Mouse (Mus musculus) forebrain, embryonic 11.5 days (tissue): ENCODE results near the gene Zfp97. TPM values are rescaled to one million over a fixed set of nuclear protein-coding genes. Genes with fewer than 3 reads are reported as not detected.
"Not testable (repeated sequence)": the region's sequence is repeated elsewhere in the genome, so short reads cannot be mapped to it uniquely, and the experiment has no call there.

Experiments used
- ATAC-seq: fragments of 200-750 bp; cut with Nextera tagmentation; replicated peaks from 2 replicates; pipeline ENCODE4 v1.8.0; 2017; ENCODE audit warnings: moderate TSS enrichment; ENCODE audit not compliant: low FRiP score
- DNase-seq: peaks from one replicate; pipeline ENCODE4 v3.0.0-alpha.2; 2017; ENCODE audit warnings: low spot score
- H3K27ac ChIP-seq: fragments of 300-500 bp; sonication (generic); 2 replicates; pipeline ENCODE4 v1.5.1; 2014; ENCODE audit warnings: low read depth, low read length
- H3K27me3 ChIP-seq: fragments of 300-500 bp; sonication (generic); 2 replicates; pipeline ENCODE4 v1.6.1; 2014; ENCODE audit warnings: mild to moderate bottlenecking, low read length, mixed read lengths; ENCODE audit not compliant: control insufficient read depth, insufficient read depth
- H3K36me3 ChIP-seq: fragments of 300-500 bp; sonication (generic); 2 replicates; pipeline ENCODE4 v1.6.1; 2014; ENCODE audit warnings: mild to moderate bottlenecking, low read length, moderate library complexity, mixed read lengths; ENCODE audit not compliant: control insufficient read depth, insufficient read depth
- H3K4me1 ChIP-seq: fragments of 300-500 bp; sonication (generic); replicated peaks from 2 replicates; pipeline ENCODE4 v1.6.1; 2014; ENCODE audit warnings: low read length, mixed read lengths; ENCODE audit not compliant: control insufficient read depth, insufficient read depth
- H3K4me2 ChIP-seq: fragments of 300-500 bp; sonication (generic); 2 replicates; pipeline ENCODE4 v1.6.1; 2014; ENCODE audit warnings: low read depth, mild to moderate bottlenecking, low read length, moderate library complexity, mixed read lengths; ENCODE audit not compliant: severe bottlenecking
- H3K4me3 ChIP-seq: fragments of 300-500 bp; sonication (generic); 2 replicates; pipeline ENCODE4 v1.5.1; 2014; ENCODE audit warnings: low read depth, low read length
- H3K9ac ChIP-seq: fragments of 300-500 bp; sonication (generic); 2 replicates; pipeline ENCODE4 v1.6.1; 2014; ENCODE audit warnings: low read length
- H3K9me3 ChIP-seq: fragments of 300-500 bp; sonication (generic); 2 replicates; pipeline ENCODE4 v1.6.1; 2016; ENCODE audit warnings: low read length, mixed read lengths; ENCODE audit not compliant: control insufficient read depth
- WGBS: fragments of 180-500 bp; shearing (Covaris S2); extraction: QIAGEN DNeasy Blood & Tissue Kit; methylation state at CpG from one replicate; pipeline ENCODE4 v1.1.7; 2014; 5-methylcytosine and 5-hydroxymethylcytosine counted together
- polyA plus RNA-seq: library from polyadenylated mRNA; unstranded; fragments of >200 nt; fragmentation: Nextera tagmentation; extraction: Ambion mirVana; gene quantifications from 2 replicates; pipeline ENCODE4 v1.2.1, GENCODE M21; 2014

Zfp97 gene
- 5.2 and 5.5 TPM in 2 replicates for polyA plus RNA-seq

- no CpG with 5 or more reads among the region's 8 CpGs for WGBS
- H3K4me1 ChIP-seq, H3K27ac ChIP-seq, H3K9me3 ChIP-seq, DNase-seq, H3K4me3 ChIP-seq, H3K36me3 ChIP-seq, H3K9ac ChIP-seq, H3K4me2 ChIP-seq, H3K27me3 ChIP-seq: not testable (repeated sequence)
- peak; percentile 99 for ATAC-seq
These were observed at the start of gene Zfp97 for GRCm38 (mm10) chr17:17120830-17121502. Zfp97 (plus strand) TSS chr17:17121415.

GRCm38 (mm10) chr17:17178757-17179413, 57.7 kb downstream of the Zfp97 start:
- H3K4me1 ChIP-seq, H3K27me3 ChIP-seq, H3K4me3 ChIP-seq, H3K27ac ChIP-seq, H3K9me3 ChIP-seq, H3K9ac ChIP-seq, DNase-seq, H3K4me2 ChIP-seq, H3K36me3 ChIP-seq: not testable (repeated sequence)
- WGBS, result no CpG with 5 or more reads among the region's 8 CpGs
- ATAC-seq, result peak; percentile 100

- H3K9ac ChIP-seq, H3K36me3 ChIP-seq, H3K9me3 ChIP-seq, H3K4me1 ChIP-seq, DNase-seq, H3K4me3 ChIP-seq, H3K27ac ChIP-seq, H3K27me3 ChIP-seq, ATAC-seq, H3K4me2 ChIP-seq: not testable (repeated sequence)
These were observed 73.5 kb downstream of the Zfp97 start for GRCm38 (mm10) chr17:17194761-17195160.

GRCm38 (mm10) chr17:17195178-17195577, 74.0 kb downstream of the Zfp97 start:
- Histone ChIP-seq H3K27ac (no peak overlapping the region), H3K9me3 (peaks cover 9% of the 10 kb centered on the region; the same call in 1 of the 2 replicates), H3K4me1 (no peaks in the 10 kb centered on the region), H3K36me3 (no peaks in the 10 kb centered on the region), H3K27me3 (no peaks in the 10 kb centered on the region), H3K9ac (no peak overlapping the region), H3K4me3 (no peak overlapping the region), H3K4me2 (no peak overlapping the region)
- DNase-seq (no peak), ATAC-seq (no peak)

GRCm38 (mm10) chr17:17196111-17196510, 74.9 kb downstream of the Zfp97 start:
- H3K9me3 ChIP-seq, ATAC-seq, H3K36me3 ChIP-seq, H3K9ac ChIP-seq, H3K4me3 ChIP-seq, H3K4me1 ChIP-seq, H3K4me2 ChIP-seq, H3K27me3 ChIP-seq, DNase-seq, H3K27ac ChIP-seq: not testable (repeated sequence)
- 97% methylated on average over 3 of the region's 3 CpGs for WGBS

Other genes starting within 250 kb of the Zfp97 start
- gene Zfp960, start 57.3 kb upstream of the Zfp97 start, polyA plus RNA-seq, result 5.3 and 6.5 TPM in 2 replicates